Mouse (Mus musculus) ES-Bruce4 (cell line): ENCODE data around the gene Igfbp6. TPM values are rescaled to one million over a fixed set of nuclear protein-coding genes. Genes with fewer than 3 reads are reported as not detected.

Source experiments
- H3K27ac ChIP-seq: 2 replicates; pipeline ENCODE4 v1.5.1; 2012; ENCODE audit warnings: low read length, inconsistent platforms; ENCODE audit not compliant: insufficient read depth
- H3K27me3 ChIP-seq: 2 replicates; pipeline ENCODE4 v1.6.1; 2012; ENCODE audit warnings: mild to moderate bottlenecking, low read length, inconsistent platforms; ENCODE audit not compliant: control insufficient read depth, poor library complexity, insufficient read depth, severe bottlenecking
- H3K36me3 ChIP-seq: 2 replicates; pipeline ENCODE4 v1.6.1; 2012; ENCODE audit warnings: inconsistent platforms, mild to moderate bottlenecking, low read length, moderate library complexity; ENCODE audit not compliant: control insufficient read depth, poor library complexity, insufficient read depth, severe bottlenecking
- H3K4me1 ChIP-seq: one replicate; pipeline ENCODE4 v1.8.1; 2011; ENCODE audit warnings: low read length; ENCODE audit not compliant: control insufficient read depth, insufficient read depth
- H3K4me3 ChIP-seq: 2 replicates; pipeline ENCODE4 v1.5.1; 2011; ENCODE audit warnings: low read depth, mild to moderate bottlenecking, low read length
- H3K9ac ChIP-seq: 2 replicates; pipeline ENCODE4 v1.6.1; 2012; ENCODE audit warnings: low read depth, mild to moderate bottlenecking, inconsistent platforms; ENCODE audit not compliant: poor library complexity, severe bottlenecking
- H3K9me3 ChIP-seq: replicated peaks from 2 replicates; pipeline ENCODE4 v1.6.1; 2012; ENCODE audit warnings: mild to moderate bottlenecking, low read length, inconsistent platforms; ENCODE audit not compliant: control insufficient read depth, poor library complexity, insufficient read depth, severe bottlenecking
- CTCF ChIP-seq: IDR thresholded peaks from one replicate; pipeline ENCODE4 v1.8.1; 2011; ENCODE audit warnings: low read depth, low read length
- EP300 ChIP-seq: IDR thresholded peaks from 2 replicates; pipeline ENCODE4 v1.6.1; 2011; ENCODE audit warnings: low read depth, low read length; ENCODE audit not compliant: insufficient read depth
- POLR2A ChIP-seq: IDR thresholded peaks from one replicate; pipeline ENCODE4 v1.8.1; 2011; ENCODE audit warnings: low read length; ENCODE audit not compliant: insufficient read depth
- polyA plus RNA-seq: library from polyadenylated mRNA; stranded (reverse); fragments of >200 nt; gene quantifications from 2 replicates; pipeline ENCODE4 v1.2.4, GENCODE M21; 2011; ENCODE audit warnings: low read depth; ENCODE audit not compliant: missing spikeins, insufficient read depth, insufficient read length

The Igfbp6 gene
- polyA plus RNA-seq, 1 experiment = 2.2 TPM

GRCm38 (mm10) chr15:102186239-102186638 lies 42.1 kb downstream of the Igfbp6 start:
- Histone ChIP-seq H3K27ac (no peak overlapping the region), H3K4me3 (no peak overlapping the region), H3K36me3 (no peaks in the 10 kb centered on the region), H3K27me3 (no peaks in the 10 kb centered on the region), H3K9ac (no peak overlapping the region), H3K9me3 (no peaks in the 10 kb centered on the region), H3K4me1 (peaks cover 3% of the 10 kb centered on the region)
- TF ChIP-seq POLR2A = no peak
- TF ChIP-seq EP300 = no peak
- TF ChIP-seq CTCF = no peak

DNA sequence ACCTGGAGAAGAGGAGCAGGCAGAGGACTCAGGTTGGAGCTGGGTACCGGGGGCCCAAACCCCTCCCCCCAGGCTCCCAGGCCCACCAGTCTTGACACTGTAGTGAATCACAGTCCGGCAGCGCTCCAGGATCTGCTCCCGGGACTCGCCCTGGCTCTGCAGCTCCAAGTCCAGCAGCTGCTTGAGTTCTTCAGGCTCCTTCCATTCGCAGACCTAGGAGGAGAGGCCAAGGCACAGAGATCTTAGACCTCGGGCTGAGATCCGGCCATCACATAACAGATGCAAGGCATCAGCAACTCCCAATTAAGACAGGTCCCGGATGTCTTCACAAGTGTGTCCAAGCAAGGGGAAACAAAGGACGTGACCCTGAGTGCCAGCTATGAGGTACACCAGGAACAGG lies 43.9 kb downstream of the Igfbp6 start:
- no peaks in the 10 kb centered on the region for H3K27me3 ChIP-seq
- no peak for TF ChIP-seq POLR2A
- no peak for TF ChIP-seq EP300
- TF ChIP-seq CTCF = no peak

DNA sequence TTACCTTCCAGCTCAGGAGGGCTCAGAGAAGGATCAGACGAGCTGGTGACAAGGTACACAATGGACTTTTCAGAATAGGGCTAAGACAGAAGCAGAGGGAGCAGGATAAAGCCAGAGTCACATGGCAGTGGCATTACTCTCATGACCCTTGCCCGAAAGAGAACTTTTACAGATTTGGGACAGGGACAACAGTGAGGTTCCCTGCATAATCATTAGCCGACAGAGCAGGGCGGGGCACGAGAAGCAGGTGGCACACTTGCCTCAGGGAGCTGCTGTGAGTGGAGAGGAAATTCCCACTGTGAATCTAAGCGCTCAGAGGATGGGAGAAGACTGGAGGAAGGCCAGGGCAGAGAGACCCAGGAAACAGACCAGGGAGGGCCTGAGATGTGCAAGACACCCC lies 44.7 kb downstream of the Igfbp6 start:
- TF ChIP-seq EP300 (no peak), POLR2A (no peak), CTCF (no peak)
- Histone ChIP-seq H3K4me3 (no peak overlapping the region), H3K9ac (no peak overlapping the region), H3K4me1 (peaks cover 5% of the 10 kb centered on the region), H3K27me3 (no peaks in the 10 kb centered on the region), H3K9me3 (no peaks in the 10 kb centered on the region), H3K36me3 (no peaks in the 10 kb centered on the region), H3K27ac (no peak overlapping the region)

More for the DNA sequence above, 43.9 kb downstream of the Igfbp6 start:
- H3K4me1 ChIP-seq = peaks cover 5% of the 10 kb centered on the region
- H3K36me3 ChIP-seq = no peaks in the 10 kb centered on the region
- H3K4me3 ChIP-seq = no peak overlapping the region
- H3K27ac ChIP-seq = no peak overlapping the region
- no peak overlapping the region for H3K9ac ChIP-seq
- H3K9me3 ChIP-seq = no peaks in the 10 kb centered on the region

DNA sequence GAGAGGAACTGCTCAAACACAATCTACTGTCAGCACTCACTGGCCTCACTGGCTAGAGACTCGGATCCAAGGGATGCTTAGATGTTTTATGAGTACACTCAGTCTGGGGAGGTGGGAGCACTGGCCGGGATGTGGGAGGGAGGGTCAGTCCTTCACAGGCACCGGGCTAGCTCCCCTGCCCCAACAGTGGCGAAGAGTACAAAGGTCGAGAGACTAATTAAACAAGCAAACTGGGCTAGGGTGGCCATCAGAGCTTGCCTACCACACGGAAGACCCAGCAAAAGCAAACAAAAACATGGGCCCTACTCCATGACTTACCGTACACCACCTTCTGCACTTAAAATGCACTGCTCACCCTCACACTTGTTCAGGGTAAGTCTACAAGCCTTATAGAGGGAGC lies 47.5 kb downstream of the Igfbp6 start:
- Histone ChIP-seq H3K4me1 (peaks cover 5% of the 10 kb centered on the region), H3K27me3 (no peaks in the 10 kb centered on the region), H3K4me3 (no peak overlapping the region), H3K27ac (no peak overlapping the region), H3K9ac (no peak overlapping the region), H3K9me3 (no peaks in the 10 kb centered on the region), H3K36me3 (no peaks in the 10 kb centered on the region)
- TF ChIP-seq CTCF (no peak), POLR2A (no peak), EP300 (no peak)

DNA sequence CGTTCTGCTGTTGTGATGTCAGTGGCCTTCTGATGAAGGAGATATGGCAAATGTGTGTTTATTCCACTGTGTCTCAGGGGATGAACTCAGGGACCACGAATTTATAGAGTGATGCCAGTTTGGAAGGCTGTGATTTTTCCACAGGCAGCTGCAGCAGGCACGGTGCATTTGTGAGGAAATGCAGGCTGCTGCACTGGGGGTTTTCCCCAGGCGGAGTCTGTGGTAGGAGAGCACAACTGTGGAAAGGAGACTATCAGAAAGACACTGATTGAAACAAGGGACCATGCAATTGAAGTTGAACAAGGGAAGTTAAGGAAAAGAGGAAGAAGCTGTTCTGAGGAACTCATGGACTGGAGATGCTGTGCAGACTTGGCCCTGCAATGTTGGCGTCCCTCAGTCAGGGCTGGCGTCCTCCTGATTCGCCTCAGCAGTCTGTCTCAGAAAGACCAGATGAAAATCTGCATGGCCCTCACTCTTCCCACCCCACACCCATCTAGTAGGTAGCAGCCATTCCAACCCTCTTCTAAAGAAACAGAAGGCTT lies 48.2 kb downstream of the Igfbp6 start:
- peaks cover 5% of the 10 kb centered on the region for H3K4me1 ChIP-seq
- TF ChIP-seq EP300 = no peak
- TF ChIP-seq CTCF = no peak
- H3K27me3 ChIP-seq = no peaks in the 10 kb centered on the region
- H3K9ac ChIP-seq = no peak overlapping the region
- H3K27ac ChIP-seq = no peak overlapping the region
- H3K9me3 ChIP-seq = no peaks in the 10 kb centered on the region
- H3K36me3 ChIP-seq = no peaks in the 10 kb centered on the region
- no peak overlapping the region for H3K4me3 ChIP-seq

- no peak overlapping the region for H3K27ac ChIP-seq
Measured at GRCm38 (mm10) chr15:102192820-102193386, 48.7 kb downstream of the Igfbp6 start.

More at GRCm38 (mm10) chr15:102192820-102193386, 48.7 kb downstream of the Igfbp6 start:
- Histone ChIP-seq H3K36me3 (no peaks in the 10 kb centered on the region), H3K4me3 (no peak overlapping the region), H3K9ac (no peak overlapping the region), H3K27me3 (no peaks in the 10 kb centered on the region), H3K9me3 (no peaks in the 10 kb centered on the region), H3K4me1 (peaks cover 5% of the 10 kb centered on the region)
- TF ChIP-seq EP300 (no peak), POLR2A (no peak), CTCF (no peak)
